Mouse (Mus musculus): ENCODE measurements at regions not wholly inside any gene's neighbourhood (a gene's known extent, or its start where the extent isn't known, plus 50 kb on each side); places are given as distances from the start of the nearest gene placed in this dataset.

DNA sequence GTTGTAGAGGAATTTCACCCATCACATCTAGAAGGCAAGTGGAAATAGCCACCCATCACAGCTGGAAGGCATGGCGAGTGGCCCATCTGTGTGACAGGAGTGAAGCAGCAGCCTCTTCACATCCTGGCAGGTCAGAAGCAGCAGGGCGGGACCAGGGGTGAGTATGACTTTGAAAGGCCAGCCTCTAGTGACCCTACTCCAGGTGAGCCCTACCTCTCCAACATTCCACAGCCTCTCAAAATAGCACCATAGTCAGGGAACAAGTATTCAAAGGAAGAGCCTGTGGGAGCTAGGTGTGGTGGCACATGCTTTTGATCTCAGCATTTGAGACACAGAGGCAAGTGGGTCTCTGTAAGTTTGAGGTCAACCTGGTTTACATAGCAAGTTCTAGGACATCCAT lies 284.9 kb downstream of the Hhipl2 start:
- no peak for DNase-seq (ENCODE audit: low read depth in 2 of 2, low spot score in 2 of 2)

GRCm38 (mm10) chr1:183712895-183713294 lies 294.9 kb downstream of the Hhipl2 start:
- no peak for DNase-seq (ENCODE audit: low read depth in 2 of 2, low spot score in 2 of 2)

GRCm38 (mm10) chr1:183717060-183717459 lies 296.0 kb upstream of the Dusp10 start:
- no peak for DNase-seq (ENCODE audit: low read depth in 2 of 2, low spot score in 2 of 2)

DNA sequence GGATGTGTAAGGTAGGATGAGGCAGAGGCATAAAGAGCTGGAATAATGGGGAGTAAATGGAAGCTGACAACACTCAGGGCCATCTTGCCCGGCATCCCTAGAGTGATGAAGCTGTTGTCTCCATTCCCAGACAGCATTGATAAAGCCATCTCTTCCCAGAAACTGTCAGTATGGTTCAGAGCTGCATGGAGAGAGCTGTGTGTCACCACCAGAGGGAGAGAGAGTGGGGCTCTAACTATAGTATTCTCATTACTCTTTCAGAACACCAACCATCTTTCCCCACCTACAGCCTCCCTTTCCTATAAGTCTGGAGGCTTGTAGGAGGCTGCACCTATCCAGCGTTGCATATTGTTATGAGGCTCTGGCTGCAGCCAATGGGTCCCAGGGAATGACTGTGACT lies 264.0 kb upstream of the Dusp10 start:
- DNase-seq (ENCODE audit: low read depth in 2 of 2, low spot score in 2 of 2): no peak

GRCm38 (mm10) chr1:183754500-183754899 lies 258.6 kb upstream of the Dusp10 start:
- no peak for DNase-seq (ENCODE audit: low read depth in 2 of 2, low spot score in 2 of 2)

GRCm38 (mm10) chr1:183756716-183757115 lies 256.4 kb upstream of the Dusp10 start:
- DNase-seq (ENCODE audit: low read depth in 2 of 2, low spot score in 2 of 2): no peak

GRCm38 (mm10) chr1:183763864-183764726 lies 249.0 kb upstream of the Dusp10 start:
- no peak for DNase-seq (ENCODE audit: low read depth in 2 of 2, low spot score in 2 of 2)

GRCm38 (mm10) chr1:183772844-183773243 lies 240.3 kb upstream of the Dusp10 start:
- DNase-seq (ENCODE audit: low read depth in 2 of 2, low spot score in 2 of 2): no peak

DNA sequence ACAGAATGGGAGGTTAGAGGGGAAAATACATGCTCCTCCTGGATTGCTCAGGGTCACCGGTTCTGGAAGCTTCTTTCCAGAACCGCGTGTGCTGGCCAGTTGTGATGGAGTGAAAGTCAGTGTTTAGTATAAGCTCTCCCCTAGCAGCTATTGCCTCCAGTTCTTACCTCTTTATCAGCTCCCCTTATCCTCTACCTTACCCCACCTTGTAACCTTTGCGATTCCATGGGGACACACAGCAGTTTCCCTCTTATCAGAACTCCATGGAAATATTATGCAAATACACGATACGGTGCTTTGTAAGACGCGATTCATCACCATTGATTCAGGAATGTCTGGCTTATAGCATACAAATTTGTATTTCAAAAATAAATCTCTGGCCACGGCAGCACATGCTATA lies 232.9 kb upstream of the Dusp10 start:
- DNase-seq (ENCODE audit: low read depth in 2 of 2, low spot score in 2 of 2): no peak

DNA sequence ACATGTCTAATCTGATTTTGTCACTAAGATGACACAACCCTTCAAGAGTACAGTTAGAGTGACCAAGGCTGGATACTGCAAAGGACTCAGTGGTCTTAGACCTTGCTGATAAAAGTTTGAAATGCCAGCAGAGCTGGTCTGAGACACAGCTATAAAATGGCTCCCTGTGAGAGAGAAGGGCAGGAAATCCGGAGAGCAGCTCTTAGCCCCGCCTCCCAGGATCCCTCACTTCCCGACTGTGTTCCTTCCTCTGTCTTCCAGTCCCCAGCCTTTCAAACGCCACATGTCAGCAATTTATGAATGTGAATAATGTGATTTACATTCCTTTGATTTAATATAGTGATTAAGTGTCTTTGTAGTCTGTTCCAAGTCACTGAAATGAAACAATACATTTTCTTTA lies 232.3 kb upstream of the Dusp10 start:
- no peak for DNase-seq (ENCODE audit: low read depth in 2 of 2, low spot score in 2 of 2)

DNA sequence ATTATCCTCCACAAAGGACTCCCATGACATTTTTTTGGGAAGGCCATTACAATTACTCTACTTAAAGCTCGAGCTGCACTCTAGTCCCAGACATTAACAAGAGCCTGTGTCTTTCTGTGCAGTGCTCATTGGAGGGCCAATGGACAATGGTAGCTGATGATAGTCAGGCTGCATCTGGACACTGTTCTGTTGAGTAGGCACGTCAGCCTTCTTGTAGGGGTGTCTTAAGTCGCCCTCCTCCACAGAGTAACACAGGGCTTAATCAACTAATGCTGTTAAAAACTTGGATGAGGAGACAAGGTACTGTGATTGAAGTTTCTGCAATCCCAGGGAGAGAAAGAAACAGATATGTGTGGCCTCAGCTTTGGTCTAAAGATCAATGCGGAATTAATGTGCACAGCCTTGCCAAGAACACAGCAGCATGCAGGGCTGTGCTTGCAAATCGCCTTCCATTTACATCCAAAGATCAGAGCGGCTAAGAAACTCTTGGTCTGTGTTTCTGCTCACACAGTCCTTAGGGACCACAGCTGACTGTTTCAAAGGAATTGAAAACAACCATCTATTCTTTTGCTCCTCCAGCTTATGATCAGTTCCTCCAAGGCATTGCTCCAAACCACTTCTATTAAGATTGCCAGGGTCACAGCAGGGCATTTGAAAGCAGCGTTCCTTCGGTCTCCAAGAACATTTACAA lies 229.5 kb upstream of the Dusp10 start:
- DNase-seq (ENCODE audit: low read depth in 2 of 2, low spot score in 2 of 2): no peak

DNA sequence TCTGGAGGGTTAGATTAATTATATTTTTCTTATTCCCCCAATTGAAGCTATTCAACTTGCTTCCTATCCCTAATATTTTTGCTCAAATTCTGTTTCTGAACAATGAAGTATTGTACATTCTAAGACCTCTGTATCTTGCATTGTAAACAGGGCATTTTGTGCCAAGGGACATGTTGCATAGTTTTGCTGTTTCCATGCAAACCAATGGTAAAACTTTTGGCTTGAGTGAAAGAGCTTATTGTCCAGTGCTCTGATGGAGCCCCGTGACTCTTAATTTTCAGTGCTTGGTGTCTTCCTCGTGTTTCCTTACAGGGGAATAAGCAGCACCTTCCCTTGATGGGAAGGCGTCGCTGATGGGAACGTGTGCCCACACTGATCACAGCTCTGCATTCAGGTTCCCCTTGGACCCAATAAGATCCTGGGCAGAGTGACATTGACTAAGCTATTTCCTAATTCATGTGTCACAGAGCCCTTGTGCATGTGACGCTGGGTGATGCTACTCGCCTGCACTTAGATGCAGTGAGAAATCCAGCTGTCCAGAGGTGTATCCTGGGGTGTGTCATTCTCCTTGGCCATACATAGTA lies 220.8 kb upstream of the Dusp10 start:
- no peak for DNase-seq (ENCODE audit: low read depth in 2 of 2, low spot score in 2 of 2)

- no peak for DNase-seq (ENCODE audit: low read depth in 2 of 2, low spot score in 2 of 2)
These were observed 219.8 kb upstream of the Dusp10 start for GRCm38 (mm10) chr1:183793324-183793723.

DNA sequence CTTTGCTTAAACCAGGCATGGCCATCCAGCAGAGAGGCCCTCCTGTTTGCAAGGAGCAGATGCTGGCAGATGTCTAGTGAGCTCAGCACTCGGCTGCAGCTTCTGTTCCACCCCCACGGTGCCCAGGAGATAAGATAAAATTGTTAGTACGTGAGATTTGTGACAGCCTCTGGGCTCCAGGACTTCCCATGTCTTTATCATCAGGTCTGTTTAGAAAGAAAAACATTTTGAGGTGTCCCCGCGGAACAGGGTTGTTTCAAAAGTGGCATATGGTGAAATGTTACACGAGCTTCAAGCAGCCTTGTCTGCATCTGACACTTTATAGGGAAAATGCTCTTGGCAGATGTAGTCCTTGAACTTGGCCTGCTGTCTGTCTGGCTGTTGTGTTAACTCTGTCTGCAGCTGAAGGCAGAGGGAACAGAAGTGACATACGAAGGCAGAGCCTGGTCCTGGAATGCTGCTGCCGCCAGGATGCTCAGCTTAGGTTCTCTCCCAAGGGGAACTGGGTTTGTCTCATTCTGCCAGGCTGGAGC lies 219.1 kb upstream of the Dusp10 start:
- DNase-seq (ENCODE audit: low read depth in 2 of 2, low spot score in 2 of 2): no peak

GRCm38 (mm10) chr1:183802351-183802750 lies 210.8 kb upstream of the Dusp10 start:
- no peak for DNase-seq (ENCODE audit: low read depth in 2 of 2, low spot score in 2 of 2)

DNA sequence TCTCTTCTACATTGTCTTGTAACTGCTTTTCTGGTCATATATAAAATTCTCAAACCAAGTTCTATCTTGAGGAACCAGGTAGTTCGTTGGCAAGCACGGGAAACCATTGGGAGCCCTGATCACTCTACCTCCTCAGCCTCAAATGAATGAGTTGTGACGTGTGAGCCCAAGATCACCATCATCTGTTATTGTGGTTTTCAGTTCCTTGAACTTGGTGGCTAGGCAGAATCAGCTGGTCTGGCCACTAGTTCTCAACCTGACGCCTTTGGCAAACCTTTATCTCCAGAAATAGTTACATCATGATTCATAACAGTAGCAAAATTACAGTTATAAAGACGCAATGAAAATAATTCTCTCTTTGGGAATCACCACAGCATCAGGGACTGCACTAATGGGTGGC lies 209.7 kb upstream of the Dusp10 start:
- DNase-seq (ENCODE audit: low read depth in 2 of 2, low spot score in 2 of 2): peak in 1 of 2 experiments; percentile 1

DNA sequence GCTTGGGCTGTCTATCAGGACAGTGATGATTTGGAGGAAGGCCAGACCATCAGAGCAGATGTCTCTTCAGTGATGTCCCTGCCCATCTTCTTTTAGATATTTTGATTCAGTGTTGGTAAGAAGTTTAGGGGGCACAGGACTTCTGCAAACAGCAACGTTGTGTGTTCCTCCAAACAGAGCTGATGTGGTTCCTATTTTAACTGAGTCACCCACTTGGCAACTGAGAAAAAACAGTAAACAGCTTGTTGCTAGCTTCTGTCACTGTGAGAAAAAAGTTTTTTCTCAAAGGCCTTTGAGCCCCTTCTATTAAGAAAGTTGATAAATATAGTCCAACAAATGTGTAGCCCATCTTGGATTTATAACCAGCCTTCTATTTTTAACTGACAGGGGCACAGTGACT lies 209.3 kb upstream of the Dusp10 start:
- no peak for DNase-seq (ENCODE audit: low read depth in 2 of 2, low spot score in 2 of 2)

DNA sequence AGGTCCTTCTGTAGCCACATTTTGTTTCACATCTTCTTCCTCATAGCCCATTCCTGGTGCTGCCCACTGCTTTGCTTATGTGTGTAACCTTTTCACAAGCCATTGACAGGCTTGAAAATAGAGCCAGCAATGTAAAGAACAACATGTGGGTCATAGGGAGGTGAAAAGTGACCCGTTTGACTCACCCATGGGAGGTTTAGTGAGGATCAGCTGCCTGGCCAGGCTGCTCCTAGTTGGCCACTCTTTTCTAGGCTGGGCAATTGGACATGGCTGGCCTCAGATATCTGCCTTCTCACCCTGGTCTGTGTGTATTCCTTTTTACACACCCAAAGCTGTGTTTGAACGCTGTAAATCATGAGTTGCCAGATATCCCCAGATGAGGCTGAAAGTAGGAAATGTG lies 208.8 kb upstream of the Dusp10 start:
- DNase-seq (ENCODE audit: low read depth in 2 of 2, low spot score in 2 of 2): no peak

DNA sequence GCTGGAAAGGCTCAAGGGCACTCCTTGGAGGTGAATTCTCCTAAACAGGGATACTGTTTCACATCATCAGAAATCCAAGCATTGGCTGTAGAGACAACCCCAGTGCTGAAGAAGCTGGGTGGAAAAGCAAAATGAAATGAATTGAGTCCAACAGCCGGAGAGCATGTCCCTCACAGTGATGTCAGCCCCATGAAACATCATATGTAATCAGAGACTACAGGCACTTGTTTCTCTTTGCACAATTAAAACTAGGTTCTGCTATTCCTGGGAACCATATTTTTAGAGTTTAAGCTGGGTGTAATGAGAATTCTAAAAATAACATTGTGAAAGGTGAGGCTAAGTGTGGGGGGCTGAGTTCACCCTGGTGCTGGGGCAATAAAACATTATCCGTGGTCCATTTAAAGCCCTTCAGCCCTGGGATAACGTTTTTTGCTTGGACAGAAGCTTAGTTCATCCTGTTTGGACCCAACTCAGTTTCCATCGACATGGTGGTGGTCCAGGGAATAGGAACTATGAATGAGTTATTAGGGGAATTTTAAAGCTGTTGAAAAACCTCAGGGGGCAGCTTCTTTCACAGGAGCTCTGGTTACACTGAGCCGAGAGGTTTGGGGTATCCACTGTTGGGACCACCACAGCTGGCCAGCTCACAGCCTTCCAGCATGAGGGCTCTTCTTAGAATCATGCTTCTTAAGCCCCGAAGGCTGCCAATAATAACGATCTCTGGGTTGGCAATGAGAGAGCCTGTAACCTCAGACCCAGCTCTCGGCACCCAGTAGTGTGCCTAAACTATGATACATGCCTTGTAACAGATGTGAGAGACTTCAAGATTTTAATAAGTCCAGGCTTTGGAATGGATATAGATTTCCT lies 206.0 kb upstream of the Dusp10 start:
- DNase-seq (ENCODE audit: low read depth in 2 of 2, low spot score in 2 of 2): no peak

DNA sequence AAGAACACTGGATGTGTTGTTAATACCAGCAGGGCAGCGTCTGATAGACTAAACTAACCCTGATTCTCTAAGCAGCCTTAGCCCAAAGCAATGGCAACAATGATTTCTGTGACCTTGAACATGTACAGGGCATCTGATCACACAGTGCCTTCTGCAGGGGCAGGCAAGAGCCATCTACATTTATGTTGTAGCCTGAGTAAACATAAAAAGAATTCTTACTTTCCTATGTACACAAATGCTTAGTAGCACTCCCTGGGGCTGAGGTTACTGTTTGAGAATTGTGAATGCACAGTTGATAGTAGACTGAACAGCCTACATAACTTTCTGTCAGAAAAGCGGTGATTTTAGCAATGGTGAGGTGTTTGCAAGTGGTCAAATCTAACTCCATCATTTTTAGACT lies 204.9 kb upstream of the Dusp10 start:
- no peak for DNase-seq (ENCODE audit: low read depth in 2 of 2, low spot score in 2 of 2)

DNA sequence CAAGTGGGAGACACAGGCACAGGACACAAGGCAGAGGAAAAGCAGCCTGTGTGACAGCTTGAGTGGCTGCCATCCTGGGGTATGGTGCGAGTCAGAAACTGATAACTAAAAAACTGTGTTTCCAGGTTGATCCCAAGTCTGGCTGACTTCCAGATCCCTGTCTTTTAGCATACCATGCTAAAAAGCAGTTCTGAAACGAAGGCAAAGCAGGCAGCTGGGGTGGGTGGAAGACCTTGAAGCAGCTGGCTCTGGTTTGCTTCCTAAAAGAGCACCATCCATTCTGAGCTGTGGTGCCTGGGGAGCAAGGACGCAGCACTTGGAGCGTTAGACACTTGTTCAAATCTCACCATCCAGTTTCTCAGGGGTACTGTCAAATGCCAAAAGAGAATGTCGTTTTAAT lies 192.5 kb upstream of the Dusp10 start:
- no peak for DNase-seq (ENCODE audit: low read depth in 2 of 2, low spot score in 2 of 2)
